Mouse (Mus musculus) small intestine, adult 2 months (tissue): ENCODE results near the gene Prss33. TPM values are rescaled to one million over a fixed set of nuclear protein-coding genes. Genes with fewer than 3 reads are reported as not detected.

ENCODE experiments used
- H3K27ac ChIP-seq: fragments of 200-500 bp; 2 replicates; pipeline ENCODE4 v1.5.1; 2012; ENCODE audit warnings: low read depth, low read length, control low read depth, inconsistent platforms; ENCODE audit not compliant: insufficient read depth
- H3K27me3 ChIP-seq: fragments of 200-500 bp; 2 replicates; pipeline ENCODE4 v1.6.1; 2012; ENCODE audit warnings: mild to moderate bottlenecking, moderate library complexity, low read length, inconsistent platforms; ENCODE audit not compliant: control insufficient read depth, insufficient read depth
- H3K36me3 ChIP-seq: fragments of 200-500 bp; 2 replicates; pipeline ENCODE4 v1.6.1; 2012; ENCODE audit warnings: mild to moderate bottlenecking, low read length, control low read depth, inconsistent platforms; ENCODE audit not compliant: control insufficient read depth, insufficient read depth
- H3K4me1 ChIP-seq: fragments of 200-500 bp; 2 replicates; pipeline ENCODE4 v1.6.1; 2012; ENCODE audit warnings: low read length, inconsistent platforms, mixed read lengths; ENCODE audit not compliant: control insufficient read depth, insufficient read depth, insufficient read length
- H3K4me3 ChIP-seq: fragments of 200-500 bp; 2 replicates; pipeline ENCODE4 v1.5.1; 2012; ENCODE audit warnings: low read depth, mild to moderate bottlenecking, control low read depth, inconsistent platforms, low read length, moderate library complexity
- CTCF ChIP-seq: fragments of 200-500 bp; IDR thresholded peaks from 2 replicates; pipeline ENCODE4 v1.5.1; 2012; ENCODE audit warnings: low read depth, mild to moderate bottlenecking, control low read depth, inconsistent platforms, low read length, moderate library complexity, mixed read lengths; ENCODE audit not compliant: insufficient replicate concordance, insufficient read length; ENCODE audit errors: extremely low read depth
- POLR2A ChIP-seq: fragments of 200-500 bp; IDR thresholded peaks from 2 replicates; pipeline ENCODE4 v1.6.1; 2012; ENCODE audit warnings: low read depth, mild to moderate bottlenecking, control low read depth, inconsistent platforms, low read length, moderate library complexity
- WGBS: fragments of 180-500 bp; shearing (Covaris S2); methylation state at CpG from one replicate; pipeline ENCODE4 v1.1.7; 2018; 5-methylcytosine and 5-hydroxymethylcytosine counted together
- polyA plus RNA-seq: library from polyadenylated mRNA; depleted of rRNA; stranded (reverse); fragments of >200 nt; gene quantifications from 2 replicates; pipeline ENCODE4 v1.2.3, GENCODE M21; 2012

The Prss33 gene
- polyA plus RNA-seq, 1 experiment, result 0.77 TPM

DNA sequence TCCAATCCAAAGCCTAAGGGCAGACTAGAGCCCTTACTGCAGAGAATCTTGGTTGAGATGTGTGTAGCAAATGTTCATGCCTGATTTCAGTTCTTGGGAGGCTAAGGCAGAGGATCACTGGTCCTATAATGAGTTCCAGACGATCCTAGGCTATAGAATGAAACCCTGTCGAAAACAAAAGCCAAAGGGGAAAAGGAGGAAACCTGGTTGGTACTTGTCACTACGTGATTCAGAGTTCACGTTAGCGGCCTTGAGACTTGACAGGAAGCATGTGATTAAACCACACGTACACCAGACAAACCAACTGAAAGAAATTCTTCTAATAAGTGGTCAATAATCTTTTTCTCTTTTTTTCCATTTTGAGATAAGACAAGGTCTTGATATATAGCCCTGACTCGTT, 38.5 kb downstream of the Prss33 start:
- WGBS, result 73% methylated on average over 7 of the region's 7 CpGs
- Histone ChIP-seq H3K4me3 (no peak overlapping the region), H3K4me1 (no peaks in the 10 kb centered on the region), H3K36me3 (no peaks in the 10 kb centered on the region), H3K27ac (no peak overlapping the region), H3K27me3 (no peaks in the 10 kb centered on the region)
- TF ChIP-seq POLR2A (no peak), CTCF (no peak)

DNA sequence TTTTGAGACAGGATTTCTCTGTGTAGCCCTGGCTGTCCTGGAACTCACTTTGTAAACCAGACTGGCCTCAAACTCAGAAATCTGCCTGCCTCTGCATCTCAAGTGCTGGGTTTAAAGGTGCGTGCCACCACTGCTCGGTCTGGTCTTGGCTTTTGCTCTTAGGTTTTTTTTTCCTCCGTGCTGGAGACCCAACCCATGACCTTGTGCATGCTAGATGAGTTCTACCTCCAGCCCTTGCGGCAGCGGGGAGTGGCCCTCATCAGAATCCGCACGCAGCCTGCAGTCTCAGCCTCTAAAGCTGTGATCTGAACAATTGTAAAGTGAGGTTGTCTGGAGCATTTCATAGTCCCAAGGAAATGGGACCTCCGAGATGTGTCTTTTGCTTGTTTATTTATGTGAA, 40.5 kb downstream of the Prss33 start:
- Histone ChIP-seq H3K27ac (no peak overlapping the region), H3K27me3 (no peaks in the 10 kb centered on the region), H3K4me1 (peaks cover 6% of the 10 kb centered on the region; the same call in 1 of the 2 replicates), H3K36me3 (no peaks in the 10 kb centered on the region), H3K4me3 (no peak overlapping the region)
- TF ChIP-seq CTCF (no peak), POLR2A (no peak)
- 96% methylated on average over 8 of the region's 8 CpGs for WGBS

DNA sequence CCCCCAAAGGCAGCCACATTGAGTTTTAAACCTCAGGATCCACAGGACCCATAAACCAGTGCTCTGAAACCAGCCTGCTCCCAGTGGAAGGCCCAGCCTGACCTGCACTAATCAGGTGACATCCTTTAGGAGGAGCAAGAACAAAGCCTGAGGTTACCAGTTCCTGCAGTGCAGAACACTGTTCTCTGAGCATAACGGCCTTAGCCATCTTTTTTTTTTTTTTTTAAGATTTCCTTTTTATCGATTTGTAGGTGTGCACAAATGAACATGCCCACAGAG, 44.8 kb downstream of the Prss33 start:
- Histone ChIP-seq H3K4me3 (peak overlapping the region; percentile 64), H3K36me3 (no peaks in the 10 kb centered on the region), H3K4me1 (peaks cover 13% of the 10 kb centered on the region; the same call in 1 of the 2 replicates), H3K27me3 (no peaks in the 10 kb centered on the region), H3K27ac (0 out of 2 replicates have a peak overlapping the region, but pooled peaks have one; percentile 19)
- WGBS, result 11% methylated on average over 2 of the region's 2 CpGs
- TF ChIP-seq POLR2A (no peak), CTCF (no peak)

GRCm38 (mm10) chr17:23790269-23791078, 45.4 kb downstream of the Prss33 start, which contains the start of gene Srrm2:
TSS of gene Srrm2 (plus strand) at chr17:23790532.
- Histone ChIP-seq H3K36me3 (no peaks in the 10 kb centered on the region), H3K27me3 (no peaks in the 10 kb centered on the region), H3K27ac (peak within 1 kb of the TSS; percentile 19), H3K4me1 (peaks cover 18% of the 10 kb centered on the region; the same call in 1 of the 2 replicates), H3K4me3 (peak within 1 kb of the TSS; percentile 64)
- 3% methylated on average over 29 of the region's 29 CpGs for WGBS
- TF ChIP-seq CTCF (no peak), POLR2A (peak; percentile 67; the same call in 1 of the 2 replicates)

- Histone ChIP-seq H3K4me3 (no peak overlapping the region), H3K36me3 (no peaks in the 10 kb centered on the region), H3K4me1 (peaks cover 19% of the 10 kb centered on the region; the same call in 1 of the 2 replicates), H3K27ac (peak overlapping the region; percentile 19), H3K27me3 (no peaks in the 10 kb centered on the region)
- WGBS, result 40% methylated on average over 8 of the region's 8 CpGs
- TF ChIP-seq CTCF, result no peak
- no peak for TF ChIP-seq POLR2A
These were observed 46.0 kb downstream of the Prss33 start for GRCm38 (mm10) chr17:23789749-23790268.

DNA sequence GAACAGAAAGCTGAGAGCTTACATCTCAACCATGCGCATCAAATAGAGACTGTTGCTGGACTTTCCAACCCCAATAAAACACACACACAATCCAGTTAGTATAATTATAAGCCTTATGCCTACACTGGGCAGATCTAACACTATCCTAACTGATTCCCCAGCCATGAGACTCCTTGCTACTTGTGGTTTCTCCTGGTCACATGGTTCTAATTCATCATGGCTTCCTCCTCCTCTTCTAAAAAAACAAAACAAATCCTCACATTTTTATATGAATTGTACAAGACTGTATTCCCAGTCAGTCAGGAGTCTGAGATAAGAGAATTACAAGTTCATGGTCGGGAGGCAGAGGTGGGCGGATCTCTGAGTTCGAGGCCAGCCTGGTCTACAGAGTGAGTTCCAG, 46.9 kb downstream of the Prss33 start:
- WGBS, result 71% methylated on average over 4 of the region's 4 CpGs
- no peaks in the 10 kb centered on the region for H3K27me3 ChIP-seq
- no peaks in the 10 kb centered on the region for H3K36me3 ChIP-seq
- no peak overlapping the region for H3K4me3 ChIP-seq
- H3K4me1 ChIP-seq, result peaks cover 19% of the 10 kb centered on the region; the same call in 1 of the 2 replicates
- H3K27ac ChIP-seq, result no peak overlapping the region
- no peak for TF ChIP-seq CTCF

DNA sequence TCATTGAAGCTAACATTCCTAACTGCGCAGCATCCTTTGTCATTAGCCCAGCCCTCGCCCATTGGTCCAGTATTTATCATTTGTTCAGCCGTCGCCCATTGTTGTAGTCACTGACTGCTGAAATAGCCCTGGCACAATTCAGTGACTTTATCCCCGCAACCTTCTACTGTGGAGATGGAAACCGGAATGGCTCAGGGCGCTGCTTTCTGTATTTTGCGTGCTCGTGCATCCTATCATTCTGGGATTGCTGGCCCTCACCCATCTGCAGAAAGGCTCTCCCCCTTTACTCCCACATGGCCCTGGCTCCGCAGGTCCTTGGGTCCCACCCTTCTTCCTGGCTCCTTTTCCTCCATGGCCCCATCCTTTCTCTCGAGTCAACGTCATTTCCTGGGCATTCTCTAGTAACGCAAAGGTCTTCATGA, 49.3 kb downstream of the Prss33 start:
- Histone ChIP-seq H3K4me1 (peaks cover 19% of the 10 kb centered on the region; the same call in 1 of the 2 replicates), H3K36me3 (no peaks in the 10 kb centered on the region), H3K27me3 (no peaks in the 10 kb centered on the region), H3K4me3 (0 out of 2 replicates have a peak overlapping the region, but pooled peaks have one; percentile 2), H3K27ac (no peak overlapping the region)
- no peak for TF ChIP-seq CTCF
- TF ChIP-seq POLR2A, result no peak
- WGBS, result 23% methylated on average over 13 of the region's 13 CpGs
